Mouse (Mus musculus): Measurements from ENCODE around the gene Prg3.

GRCm38 (mm10) chr2:84980188-84980587, 7.8 kb upstream of the Prg3 start, which contains the start of gene Prg2:
- TF ChIP-seq POLR2A (IDR thresholded peaks at IDR 0.05; ENCODE audit: borderline replicate concordance, extremely low read depth, insufficient read depth, insufficient read length, poor library complexity, severe bottlenecking) (no peak), CTCF (IDR thresholded peaks at IDR 0.05; ENCODE audit: borderline replicate concordance, extremely low read depth, insufficient read depth, insufficient read length) (no peak)
